Mouse (Mus musculus): Measurements from ENCODE around the gene Slc37a3.

DNA sequence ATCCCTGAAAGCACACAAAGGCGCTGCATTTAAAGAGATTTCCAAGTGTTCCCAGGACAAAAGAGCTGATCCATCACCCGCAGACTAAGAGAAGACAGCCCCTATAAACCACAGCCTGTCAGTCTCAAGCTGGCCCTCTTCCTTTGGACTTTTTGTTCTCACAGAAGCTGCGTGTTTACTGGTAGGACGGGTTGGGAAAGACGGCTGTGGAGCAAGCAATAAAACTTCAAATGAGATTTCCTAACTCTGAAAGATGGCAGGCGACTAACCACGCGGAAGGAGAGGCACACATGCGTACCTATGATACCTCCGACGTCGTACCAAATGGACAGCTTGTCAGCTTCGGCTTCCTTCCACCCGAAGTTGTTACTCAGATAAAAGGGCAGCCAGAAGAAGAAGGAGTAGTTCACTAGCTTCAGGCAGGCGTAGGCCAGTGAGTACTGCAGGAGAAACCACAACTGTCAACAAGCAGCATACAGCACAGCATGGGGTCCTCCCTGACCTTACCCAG is 30.4 kb downstream of the Slc37a3 start:
- TF ChIP-seq POLR2A (IDR thresholded peaks at IDR 0.05; ENCODE audit: borderline replicate concordance, control insufficient read depth, low read depth, low read length): no peak
- no peak for TF ChIP-seq CTCF (IDR thresholded peaks at IDR 0.05; ENCODE audit: control insufficient read depth, insufficient read depth, low read length)
